Mouse (Mus musculus): ENCODE measurements around the gene Gm49369.

DNA sequence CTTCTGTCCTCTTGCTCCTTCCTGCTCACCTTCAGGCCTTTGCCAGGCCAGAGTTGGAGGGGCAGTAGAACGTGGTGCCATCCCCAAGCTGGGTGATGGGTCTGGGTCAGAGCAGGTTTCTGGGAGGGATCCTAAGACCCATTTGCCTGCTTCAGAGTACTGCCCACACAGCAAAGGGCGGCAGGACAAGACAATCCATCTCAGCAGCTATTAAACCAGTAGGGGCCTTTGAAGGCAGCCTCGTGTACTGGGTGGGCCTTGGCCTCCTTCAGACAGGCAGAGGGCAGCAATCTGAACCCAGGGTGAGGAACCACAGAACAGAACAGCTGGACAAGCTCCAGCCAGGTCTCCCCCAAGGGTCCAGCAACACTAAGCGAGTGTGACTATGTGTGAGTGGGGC, 6.4 kb downstream of the Gm49369 start:
- no peak for TF ChIP-seq CTCF (IDR thresholded peaks at IDR 0.05; ENCODE audit: low read depth, low read length)
- TF ChIP-seq POLR2A (IDR thresholded peaks at IDR 0.05; ENCODE audit: insufficient read depth, low read length), result no peak
- TF ChIP-seq EP300 (IDR thresholded peaks at IDR 0.05; ENCODE audit: insufficient read depth, low read depth, low read length), result no peak
